Mouse (Mus musculus): Measurements from ENCODE around the gene Rpap1.

- TF ChIP-seq TAL1 (IDR thresholded peaks at IDR 0.05; ENCODE audit: low read length) (no peak), GATA1 (IDR thresholded peaks at IDR 0.05; ENCODE audit: low read length) (no peak)
Observed at GRCm38 (mm10) chr2:119800876-119801846, 13.8 kb upstream of the Rpap1 start.
